Comparison of ENCODE assay signal across 20 mouse cellular contexts in the genomic region with DNA sequence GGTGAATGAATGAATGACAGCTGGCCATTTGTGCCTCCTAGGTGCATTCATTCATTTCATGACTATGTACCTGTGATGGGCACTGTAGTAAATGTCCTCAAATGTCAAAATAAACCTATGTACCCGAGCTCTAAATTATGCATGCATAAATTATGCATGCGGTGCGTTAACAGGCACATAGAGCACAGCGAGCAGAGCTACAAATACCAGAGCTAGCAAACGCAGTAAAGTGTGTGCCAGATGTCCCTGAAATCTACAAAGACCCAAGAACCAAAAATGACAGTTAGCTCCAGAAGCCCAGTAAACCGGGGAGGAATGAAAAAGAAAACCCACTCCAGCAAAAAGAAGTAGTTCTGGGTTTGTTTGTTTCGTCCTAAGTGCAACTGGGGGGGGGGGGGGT. TPM values are rescaled to one million over a fixed set of nuclear protein-coding genes. Genes with fewer than 3 reads are reported as not detected.
"Had no signal": no experiment of that assay in that cellular context is flagged by ENCODE, and none has a peak within 500 bp of the region (broad histone marks: within the 10 kb centered on the region; RNA-seq: fewer than 3 reads in every experiment).

No protein-coding gene starts in this region.

- H3K9ac ChIP-seq: kidney, embryonic 15.5 days; liver, embryonic 13.5 days; liver, postnatal 0 days; lung, embryonic 15.5 days; midbrain, embryonic 12.5 days; stomach, embryonic 15.5 days had no signal

- ATAC-seq: liver, postnatal 0 days had no signal

- H3K27ac ChIP-seq: kidney, embryonic 15.5 days; left cerebral cortex, adult 2 months; liver, embryonic 13.5 days; lung, embryonic 15.5 days; macrophage; midbrain, embryonic 12.5 days; stomach, embryonic 15.5 days had no signal

- DNase-seq: kidney, adult 18-20 months; kidney, postnatal 14 days; liver; liver, embryonic 13.5 days; liver, postnatal 0 days; lung, postnatal 14 days; right cerebral cortex, postnatal 14 days; thymus, postnatal 4 days had no signal

- H3K4me2 ChIP-seq: kidney, embryonic 15.5 days; liver, embryonic 13.5 days; lung, embryonic 15.5 days; midbrain, embryonic 12.5 days; stomach, embryonic 15.5 days had no signal

- H3K27me3 ChIP-seq: kidney, embryonic 15.5 days; lung, embryonic 15.5 days; midbrain, embryonic 12.5 days; stomach, embryonic 15.5 days had no signal

- H3K36me3 ChIP-seq: kidney, embryonic 15.5 days; liver, embryonic 13.5 days; lung, embryonic 15.5 days; midbrain, embryonic 12.5 days; stomach, embryonic 15.5 days had no signal

- H3K9me3 ChIP-seq: kidney, embryonic 15.5 days; liver, embryonic 13.5 days; lung, embryonic 15.5 days; megakaryocyte, embryonic 14.5 days; midbrain, embryonic 12.5 days; stomach, embryonic 15.5 days had no signal

- H3K4me1 ChIP-seq: stomach, embryonic 15.5 days had no signal

- H3K4me3 ChIP-seq: kidney, embryonic 15.5 days; left cerebral cortex, adult 2 months; liver, embryonic 13.5 days; lung, embryonic 15.5 days; megakaryocyte, embryonic 14.5 days; midbrain, embryonic 12.5 days; stomach, embryonic 15.5 days had no signal

RNA-seq across cellular contexts. Expression of a gene that starts 36.5 kb away (rescaled TPM):
- total RNA-seq: layer of hippocampus, adult 8-10 months; layer of hippocampus, postnatal 25 days; left cerebral cortex, adult 2 months had no signal
- polyA plus RNA-seq: kidney, embryonic 15.5 days; large intestine, adult 2 months; limb, embryonic 11.5 days; liver, embryonic 13.5 days; liver, postnatal 0 days; lung, embryonic 15.5 days; macrophage; midbrain, embryonic 12.5 days; neural tube, embryonic 11.5 days; stomach, embryonic 15.5 days had no signal
